Mouse (Mus musculus): ENCODE results near the gene Selp.

Selp gene

DNA sequence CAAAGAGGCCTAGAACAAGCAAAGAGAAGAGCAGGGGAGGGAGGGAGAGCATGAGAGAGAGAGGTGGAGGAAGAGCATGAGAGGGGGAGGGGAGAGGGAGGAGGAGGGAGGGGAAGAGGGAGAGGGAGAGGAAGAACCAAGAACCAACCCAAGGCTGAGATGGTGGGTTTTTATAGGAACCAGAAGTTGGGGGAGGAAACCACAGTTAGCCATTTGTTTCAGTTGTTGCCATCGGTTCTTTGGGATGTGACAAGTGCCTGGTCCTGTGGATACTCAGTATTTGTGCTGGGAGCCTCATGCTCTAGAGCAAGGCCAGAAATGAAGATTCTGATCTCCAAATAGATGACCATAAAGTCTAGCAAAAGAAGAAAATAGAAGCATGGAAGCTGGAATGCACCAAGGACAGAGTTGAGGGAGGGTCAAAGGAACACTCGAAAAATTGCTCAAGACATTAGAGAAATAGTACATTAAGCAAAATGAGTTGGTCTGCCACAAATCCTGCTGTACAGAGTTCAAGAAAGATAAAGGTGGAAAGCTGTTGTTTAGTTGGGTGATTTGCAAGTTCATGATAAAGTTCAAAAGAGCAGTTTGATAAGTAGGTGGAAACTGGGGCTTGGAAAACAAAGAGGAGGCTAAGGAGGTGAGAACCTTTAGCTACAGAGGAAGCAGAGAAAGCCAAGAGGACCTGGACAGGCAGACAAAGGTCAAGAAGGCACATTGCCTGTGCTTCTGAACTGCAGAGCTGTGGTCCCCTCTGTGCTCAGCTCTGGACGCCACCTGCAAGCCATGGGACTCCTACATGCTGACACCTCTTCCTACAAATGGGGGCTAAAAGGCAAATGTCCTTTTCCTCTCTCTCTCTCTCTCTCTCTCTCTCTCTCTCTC, 5.1 kb downstream of the Selp start:
- DNase-seq (ENCODE audit: low spot score in 2 of 2), result no peak

GRCm38 (mm10) chr1:164120777-164121158, 5.7 kb downstream of the Selp start:
- DNase-seq (ENCODE audit: low spot score in 2 of 2), result no peak

DNA sequence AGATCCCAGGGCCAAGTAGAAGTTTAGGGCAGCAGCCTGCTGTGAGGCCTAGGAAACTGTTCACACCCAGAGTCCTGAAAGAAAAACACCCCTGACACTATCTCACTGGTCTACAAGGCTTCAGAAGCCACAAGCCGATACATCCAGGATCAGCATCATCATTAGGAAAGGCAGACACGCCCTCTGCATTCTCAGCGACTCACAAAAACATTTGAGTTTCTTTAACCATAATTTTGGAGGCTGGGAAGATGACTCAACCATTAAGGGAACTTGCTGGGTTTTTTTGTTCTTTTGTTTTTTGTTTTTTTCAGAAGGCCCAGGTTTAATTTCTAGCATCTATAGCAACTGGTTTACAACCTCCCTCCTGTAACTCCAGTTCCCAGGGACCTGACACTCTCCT, 8.8 kb downstream of the Selp start:
- DNase-seq (ENCODE audit: low spot score in 2 of 2), result no peak

DNA sequence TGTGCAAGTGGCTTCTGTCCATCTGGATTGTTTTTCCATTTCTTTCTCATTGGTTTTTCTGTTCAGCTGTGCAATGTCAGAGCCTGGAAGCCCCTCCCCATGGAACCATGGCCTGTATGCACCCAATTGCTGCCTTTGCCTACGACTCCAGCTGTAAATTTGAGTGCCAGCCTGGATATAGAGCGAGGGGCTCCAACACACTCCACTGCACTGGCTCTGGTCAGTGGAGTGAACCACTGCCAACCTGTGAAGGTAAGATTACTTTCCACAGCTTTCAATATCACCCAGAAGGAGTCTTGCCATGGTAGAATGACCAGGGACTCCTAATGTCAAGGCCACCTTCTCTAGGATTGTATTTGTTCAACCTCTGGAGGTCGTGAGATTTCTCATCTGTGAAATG, 14.9 kb downstream of the Selp start:
- DNase-seq (ENCODE audit: low spot score in 2 of 2), result no peak

DNA sequence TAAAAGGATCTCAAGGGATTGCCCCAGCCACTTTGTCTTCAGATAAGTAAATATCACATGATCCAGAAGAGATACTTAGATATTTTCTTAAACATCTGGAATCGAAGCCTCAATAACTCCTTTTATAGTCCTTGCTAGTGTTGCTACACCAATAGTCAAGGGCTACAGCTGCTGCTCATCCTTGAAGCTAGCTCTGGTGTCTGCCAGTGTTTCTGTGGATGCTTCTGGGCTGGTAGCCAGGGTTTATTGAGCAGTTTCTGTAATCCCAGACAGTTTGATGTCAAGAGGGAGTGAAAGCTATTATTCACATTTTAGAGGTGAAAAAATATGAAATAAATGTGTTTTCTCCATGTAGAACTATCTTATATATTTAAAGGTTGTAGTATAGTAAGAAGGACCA, 17.5 kb downstream of the Selp start:
- no peak for DNase-seq (ENCODE audit: low spot score in 2 of 2)

GRCm38 (mm10) chr1:164134101-164134500, 19.0 kb downstream of the Selp start:
- DNase-seq (ENCODE audit: low spot score in 2 of 2), result no peak

DNA sequence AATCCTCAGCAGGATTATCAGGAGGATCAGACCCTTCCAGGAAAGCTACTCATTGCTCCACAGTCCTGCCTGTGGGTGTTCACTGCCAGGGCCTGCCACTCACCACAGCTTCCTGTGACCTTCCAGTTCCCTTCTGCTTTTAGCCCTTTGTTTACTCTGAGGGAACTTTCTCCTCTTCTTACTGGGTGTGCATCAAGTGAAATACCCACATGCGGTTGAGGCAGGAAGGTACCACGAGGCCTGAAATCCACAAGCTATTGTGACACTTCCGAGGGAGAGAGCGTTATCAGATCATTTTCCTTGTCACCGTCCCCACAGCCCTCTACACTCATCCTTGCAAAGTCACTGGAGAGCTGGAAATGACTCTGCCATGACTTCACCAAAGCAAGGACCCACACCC, 20.3 kb downstream of the Selp start:
- DNase-seq (ENCODE audit: low spot score in 2 of 2), result no peak

- no peak for DNase-seq (ENCODE audit: low spot score in 2 of 2)
Observed at GRCm38 (mm10) chr1:164135960-164136359, 20.9 kb downstream of the Selp start.

GRCm38 (mm10) chr1:164136636-164137035, 21.6 kb downstream of the Selp start:
- DNase-seq (ENCODE audit: low spot score in 2 of 2), result no peak

- peak; percentile 82 to 84 for DNase-seq (ENCODE audit: low spot score in 2 of 2)
Observed at GRCm38 (mm10) chr1:164138365-164139130, 23.5 kb downstream of the Selp start.

DNA sequence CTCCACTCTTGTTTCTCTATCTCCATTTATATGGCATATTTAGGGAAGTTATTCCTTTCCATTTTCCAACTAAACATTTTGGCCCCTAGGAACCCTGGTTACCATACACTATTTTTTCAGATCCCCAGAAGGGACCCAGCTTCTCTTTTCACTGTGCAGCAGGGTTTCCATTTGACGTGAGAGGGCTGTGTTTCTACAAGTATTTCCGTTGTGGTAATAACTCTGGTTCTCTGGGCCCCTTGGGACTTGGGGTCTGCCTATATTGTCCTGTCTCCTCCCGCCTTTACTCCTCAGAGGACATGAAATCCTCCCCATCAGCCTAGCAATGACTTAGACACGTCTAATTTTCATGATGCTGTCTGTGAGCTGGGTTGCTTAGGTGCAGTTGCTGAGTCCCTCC, 24.4 kb downstream of the Selp start:
- DNase-seq (ENCODE audit: low spot score in 2 of 2), result no peak

GRCm38 (mm10) chr1:164149083-164149482, 34.0 kb downstream of the Selp start:
- no peak for DNase-seq (ENCODE audit: low spot score in 2 of 2)

GRCm38 (mm10) chr1:164151387-164152088, 36.5 kb downstream of the Selp start, which contains the start of gene F5:
Gene F5 (plus strand): TSS chr1:164151838.
- no peak for DNase-seq (ENCODE audit: low spot score in 2 of 2)

DNA sequence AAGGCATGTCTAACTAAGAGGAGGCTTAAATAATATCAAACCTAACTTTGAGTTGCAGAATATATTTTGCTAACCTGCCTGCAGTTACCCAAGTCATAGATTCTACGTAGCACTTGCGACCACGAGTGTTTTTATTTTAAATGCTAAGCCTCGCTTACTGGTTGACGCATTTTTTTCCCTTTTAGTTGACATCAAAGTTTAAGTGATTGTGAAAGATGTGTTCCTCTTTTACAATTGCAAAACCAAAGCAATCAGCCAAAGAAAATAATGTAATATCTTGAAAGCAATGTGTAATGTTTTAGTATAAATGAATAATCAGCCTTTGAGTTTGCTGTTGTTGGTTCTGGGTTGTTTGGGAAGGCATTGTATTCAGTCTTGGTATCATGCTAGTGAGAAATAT, 37.8 kb downstream of the Selp start:
- no peak for DNase-seq (ENCODE audit: low spot score in 2 of 2)

DNA sequence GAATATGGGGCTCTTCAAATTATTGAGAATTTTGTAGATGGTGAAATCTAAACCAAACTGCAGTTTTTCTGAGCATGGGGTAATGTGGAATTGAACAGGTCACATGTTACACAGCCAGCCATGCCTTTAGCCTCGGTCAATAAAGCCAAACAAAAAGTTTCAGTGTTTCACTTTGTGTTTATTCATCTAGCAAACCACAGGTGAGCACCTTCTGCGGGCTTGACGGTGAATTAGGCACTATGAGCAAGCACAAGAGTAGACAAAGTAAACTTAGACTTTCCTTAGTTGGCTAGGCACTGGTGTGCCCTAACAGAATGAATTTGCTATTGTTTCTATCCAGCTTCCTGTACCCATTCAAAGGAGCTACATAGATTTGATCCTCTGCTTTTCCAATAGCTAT, 39.9 kb downstream of the Selp start:
- no peak for DNase-seq (ENCODE audit: low spot score in 2 of 2)

GRCm38 (mm10) chr1:164158571-164158970, 43.5 kb downstream of the Selp start:
- DNase-seq (ENCODE audit: low spot score in 2 of 2), result no peak

GRCm38 (mm10) chr1:164159781-164160180, 44.7 kb downstream of the Selp start:
- no peak for DNase-seq (ENCODE audit: low spot score in 2 of 2)

- DNase-seq (ENCODE audit: low spot score in 2 of 2), result no peak
Observed at GRCm38 (mm10) chr1:164162745-164163144, 47.7 kb downstream of the Selp start.

GRCm38 (mm10) chr1:164168818-164169217, 53.8 kb downstream of the Selp start:
- DNase-seq (ENCODE audit: low spot score in 2 of 2), result no peak

GRCm38 (mm10) chr1:164170434-164170833, 55.4 kb downstream of the Selp start:
- no peak for DNase-seq (ENCODE audit: low spot score in 2 of 2)

GRCm38 (mm10) chr1:164173145-164173544, 58.1 kb downstream of the Selp start:
- DNase-seq (ENCODE audit: low spot score in 2 of 2), result no peak

GRCm38 (mm10) chr1:164176856-164177255, 61.8 kb downstream of the Selp start:
- no peak for DNase-seq (ENCODE audit: low spot score in 2 of 2)
